Mouse (Mus musculus) adrenal gland, adult 8-10 months (tissue): Measurements from ENCODE around the gene Cxcr3. TPM values are rescaled to one million over a fixed set of nuclear protein-coding genes. Genes with fewer than 3 reads are reported as not detected.

ENCODE experiments used
- DNase-seq: peaks from one replicate; pipeline ENCODE4 v3.0.0; 2022
- total RNA-seq, 4 experiments: library from RNA; stranded (reverse); gene quantifications; 2 replicates each; pipeline ENCODE4 v1.2.4; 2022

Gene Cxcr3
- 1 to 10 TPM in 2 of 4 experiments, under 1 TPM in 2; 0.38 to 1.2 (median 0.89) TPM for total RNA-seq

DNA sequence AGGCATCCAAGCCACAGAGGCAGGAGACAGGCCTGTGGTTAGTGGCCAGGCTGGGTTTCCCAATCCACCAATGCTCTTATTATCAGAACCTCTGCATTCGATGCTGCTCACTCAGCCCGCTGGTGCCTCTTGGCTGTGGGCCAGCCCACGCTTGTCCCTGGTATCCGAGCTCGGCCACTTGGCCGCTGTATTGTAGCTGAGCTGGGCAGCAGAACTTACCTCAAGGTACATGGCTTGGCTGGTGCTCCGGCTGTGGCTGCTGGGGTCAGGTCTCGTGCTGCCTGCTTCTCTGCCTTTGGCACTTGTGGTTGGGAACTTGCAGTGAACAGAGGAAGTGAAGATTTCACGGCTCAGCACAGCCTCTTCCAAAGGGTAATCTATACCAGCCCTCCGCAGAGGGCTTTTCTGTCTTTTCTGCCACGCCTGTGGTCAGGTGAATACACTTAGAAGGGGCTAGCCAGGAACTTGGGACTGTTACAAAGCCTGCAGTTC lies at the start of gene Cxcr3:
TSS of gene Cxcr3 (minus strand) at position 442 of the 492 bp plus-strand sequence.
- peak; percentile 51 for DNase-seq

DNA sequence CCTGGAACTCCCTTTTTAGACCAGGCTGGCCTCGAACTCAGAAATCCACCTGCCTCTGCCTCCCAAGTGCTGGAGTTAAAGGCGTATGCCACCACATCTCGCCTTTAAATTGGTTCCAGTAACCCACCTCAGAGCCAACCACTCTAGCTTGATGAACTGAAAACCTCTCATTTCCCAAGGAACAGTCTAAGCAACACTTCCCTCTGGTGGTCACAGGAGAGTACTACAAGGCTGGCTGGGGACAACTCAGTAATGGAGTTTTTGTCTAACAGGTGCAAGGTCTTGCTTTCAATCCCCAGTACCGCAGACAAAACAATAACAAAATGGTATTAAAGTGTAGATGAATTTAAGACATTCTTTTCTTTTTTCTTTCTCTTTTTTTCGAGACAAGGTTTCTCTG lies 38.0 kb upstream of the Cxcr3 start:
- no peak for DNase-seq

DNA sequence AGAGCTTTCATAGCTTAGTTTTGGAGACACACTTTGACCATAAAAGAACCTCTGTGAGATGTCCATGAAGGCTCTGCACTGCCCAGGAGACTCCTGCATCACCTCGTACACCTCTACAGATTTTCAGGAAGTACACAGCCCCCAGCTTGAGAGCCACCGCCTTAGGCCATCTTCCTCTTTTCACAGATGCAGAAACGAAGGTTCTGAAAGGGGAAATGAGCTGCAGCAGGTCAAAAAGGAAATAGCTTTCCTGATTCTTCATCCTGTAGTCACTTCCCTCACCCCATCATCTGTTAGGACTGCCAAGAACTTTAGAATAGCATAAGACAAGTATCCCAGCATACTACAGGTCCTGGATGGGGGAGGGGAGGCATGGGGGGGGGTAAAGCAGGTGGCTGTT lies 36.2 kb upstream of the Cxcr3 start:
- DNase-seq: no peak

DNA sequence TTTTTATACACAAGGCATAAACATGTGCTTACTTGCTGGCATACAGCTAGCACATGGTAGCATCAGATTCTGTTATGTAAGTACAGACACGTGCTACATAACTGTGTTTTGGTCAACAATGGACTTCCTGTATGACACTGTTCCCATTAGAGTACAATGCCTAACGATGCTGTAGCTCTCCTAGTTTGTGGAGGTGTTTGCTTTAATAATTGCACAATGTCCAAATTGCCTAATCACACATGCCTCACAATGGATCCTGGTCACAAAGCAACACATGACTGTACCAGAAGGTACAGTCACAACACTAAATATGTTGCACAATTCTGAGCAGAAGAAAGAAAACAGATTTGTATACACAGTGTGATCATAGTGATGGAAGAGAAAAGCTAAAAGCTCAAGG lies 35.4 kb upstream of the Cxcr3 start:
- no peak for DNase-seq

DNA sequence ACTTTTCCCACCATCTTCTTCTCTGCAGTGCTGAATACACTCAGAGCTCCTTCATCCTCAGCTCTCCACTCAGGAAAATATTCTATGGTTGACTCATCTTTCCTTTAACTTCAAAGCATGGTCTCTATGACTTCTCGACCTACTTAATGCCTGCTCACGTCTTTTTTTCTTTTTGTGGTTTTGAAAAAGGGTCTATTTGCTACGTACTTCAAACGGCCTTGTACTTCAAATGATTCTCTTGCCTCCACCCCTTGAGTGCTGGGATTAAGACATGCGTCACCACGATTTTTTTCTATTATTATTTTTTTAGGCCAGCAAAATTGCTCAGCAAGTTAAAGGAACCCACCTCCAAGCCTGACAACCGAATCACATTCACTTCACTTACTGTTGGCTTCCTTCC lies 33.2 kb upstream of the Cxcr3 start:
- no peak for DNase-seq

DNA sequence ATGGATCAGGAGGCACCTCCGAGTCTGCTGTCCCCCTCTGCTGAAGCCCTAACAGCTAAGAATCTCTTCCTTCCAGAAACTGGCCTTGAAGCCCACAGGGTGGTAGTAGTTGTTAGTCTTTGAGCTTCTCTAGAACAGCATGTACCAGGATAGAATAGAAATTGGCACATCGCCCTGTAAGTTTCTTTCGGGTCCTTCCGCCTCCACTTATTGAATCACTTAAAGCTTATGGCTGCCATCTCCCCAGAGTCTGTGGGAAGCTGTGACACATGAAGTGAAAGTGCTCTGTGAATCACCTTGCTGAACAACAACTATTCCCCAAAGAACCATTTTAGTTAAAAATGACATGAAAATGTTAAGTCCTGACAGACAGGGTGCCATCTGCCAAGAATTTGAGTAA lies 31.0 kb upstream of the Cxcr3 start:
- no peak for DNase-seq

DNA sequence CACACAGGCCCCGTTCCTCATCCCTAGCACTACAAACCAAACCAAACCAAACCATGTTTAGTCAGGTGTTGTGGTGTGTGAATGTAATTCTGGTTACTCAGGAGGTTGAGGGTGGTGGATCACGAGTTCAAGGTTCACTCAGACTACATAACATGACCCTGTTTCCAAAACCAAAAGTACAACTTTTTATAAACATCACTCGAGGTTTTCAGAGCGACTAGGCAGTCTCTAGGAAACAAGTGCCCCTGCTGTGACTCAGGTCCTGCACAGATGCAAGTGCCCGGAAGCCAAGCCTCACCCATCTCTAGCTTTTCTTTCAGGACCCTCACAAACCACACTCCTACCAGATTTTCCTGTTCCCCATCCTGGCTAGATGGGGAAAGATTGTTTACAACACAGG lies 30.6 kb upstream of the Cxcr3 start:
- DNase-seq: no peak

DNA sequence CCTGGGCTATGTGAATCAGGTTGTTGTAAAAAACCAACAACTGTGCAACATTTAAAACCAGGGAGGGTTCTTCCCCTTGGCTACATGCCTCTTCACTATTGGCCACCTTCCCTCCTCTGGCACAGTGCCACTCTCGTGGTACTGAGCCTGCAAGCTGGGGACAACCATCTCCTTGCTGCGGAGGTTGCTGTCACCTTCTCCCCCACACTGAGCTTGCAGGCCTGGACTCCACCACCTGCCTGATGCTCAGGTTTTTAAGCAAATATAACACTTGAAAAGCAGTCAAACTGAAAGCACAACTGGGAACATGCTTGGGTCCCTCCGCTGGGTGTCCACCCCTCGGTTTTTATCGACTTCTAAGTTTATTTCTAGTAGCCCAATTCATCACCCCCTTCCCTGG lies 20.4 kb upstream of the Cxcr3 start:
- no peak for DNase-seq

DNA sequence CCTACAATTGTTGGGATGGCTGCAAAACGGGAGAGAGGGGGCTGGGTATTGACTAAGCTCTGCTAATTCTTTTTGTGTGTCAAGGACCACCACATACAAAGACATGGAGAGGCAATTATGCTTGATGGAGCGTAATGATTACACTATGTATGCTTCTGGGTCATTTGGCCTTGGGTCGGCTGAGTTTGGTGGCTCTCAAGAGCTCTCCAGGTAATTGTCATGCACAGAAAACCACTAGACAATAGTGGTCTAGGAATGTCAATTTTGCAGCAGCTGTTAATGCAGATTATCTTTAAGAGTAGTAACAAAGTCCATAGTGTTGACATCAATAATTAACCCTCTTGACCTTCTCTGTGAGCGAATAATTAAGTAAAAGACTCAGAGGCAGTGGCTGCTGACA lies 16.1 kb upstream of the Cxcr3 start:
- no peak for DNase-seq

DNA sequence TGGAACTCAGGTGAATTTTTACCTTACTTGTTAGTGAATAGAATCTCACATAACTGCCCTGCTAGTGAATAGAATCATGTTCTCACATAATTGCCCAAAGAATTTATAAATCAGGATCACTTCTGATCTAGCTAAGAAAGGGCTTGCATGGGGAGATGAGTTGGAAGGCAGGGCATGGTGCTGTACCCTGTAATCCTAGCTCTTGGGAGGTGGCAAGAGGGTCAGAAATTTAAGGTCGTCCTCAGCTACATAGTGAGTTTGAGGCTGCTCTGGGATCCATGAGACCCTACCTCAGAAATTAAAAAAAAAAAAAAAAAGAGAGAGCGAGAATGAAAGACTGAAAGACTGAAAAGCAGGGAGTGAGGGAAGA lies 7.0 kb upstream of the Cxcr3 start:
- no peak for DNase-seq

DNA sequence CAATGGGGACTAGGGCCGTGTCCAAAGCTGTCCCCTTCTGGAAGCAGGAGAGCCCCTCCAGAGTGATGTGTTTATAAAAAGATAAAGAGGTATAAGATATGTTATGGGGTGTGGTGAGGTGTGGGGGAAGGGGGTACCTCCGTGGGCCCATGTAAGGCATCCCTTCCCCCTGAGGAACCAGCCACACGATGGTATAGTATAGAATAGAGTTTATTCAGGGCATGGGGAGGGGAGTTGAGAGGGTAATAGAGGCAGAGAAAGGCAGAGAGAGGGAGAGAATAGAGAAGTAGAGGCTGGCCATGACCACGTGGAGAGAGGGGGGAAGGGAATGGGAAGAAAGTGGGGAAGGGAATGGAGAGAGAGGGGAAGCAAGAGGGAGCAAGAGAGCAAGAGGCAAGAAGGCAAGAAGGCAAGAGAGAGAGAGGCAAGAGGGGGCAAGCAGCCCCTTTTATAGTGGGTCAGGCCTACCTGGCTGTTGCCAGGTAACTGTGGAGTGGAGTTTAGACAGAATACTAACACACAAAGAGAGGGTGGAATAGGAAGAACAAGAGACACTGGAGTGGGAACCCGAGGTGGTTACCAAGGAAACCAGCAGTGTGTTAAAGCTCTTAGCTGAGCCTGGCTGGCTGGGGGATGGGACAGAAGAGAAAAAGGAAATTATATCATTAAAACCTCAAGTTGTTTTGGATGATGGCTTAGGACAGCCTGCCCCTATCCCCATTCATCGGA lies 6.4 kb upstream of the Cxcr3 start:
- DNase-seq: no peak

DNA sequence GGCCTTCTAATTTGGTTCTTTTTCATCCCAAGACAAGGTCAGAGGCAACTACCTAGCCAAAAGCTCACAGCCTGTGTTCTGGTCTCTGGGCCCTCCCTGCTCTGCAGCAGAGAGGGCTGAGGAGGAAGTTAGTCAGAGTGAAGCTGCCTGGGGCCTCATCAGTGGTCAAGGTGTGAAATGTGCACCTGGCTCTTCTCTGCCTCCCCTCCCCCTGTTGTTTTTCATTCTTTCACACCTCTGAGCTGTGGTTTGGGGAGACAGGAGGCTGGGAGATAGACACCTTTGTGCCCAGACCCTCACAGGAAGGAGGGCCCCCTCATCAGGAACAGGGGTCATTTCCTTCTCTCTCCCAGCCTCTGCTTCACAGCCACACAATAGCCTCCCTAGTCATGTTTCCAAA lies 3.1 kb upstream of the Cxcr3 start:
- no peak for DNase-seq

DNA sequence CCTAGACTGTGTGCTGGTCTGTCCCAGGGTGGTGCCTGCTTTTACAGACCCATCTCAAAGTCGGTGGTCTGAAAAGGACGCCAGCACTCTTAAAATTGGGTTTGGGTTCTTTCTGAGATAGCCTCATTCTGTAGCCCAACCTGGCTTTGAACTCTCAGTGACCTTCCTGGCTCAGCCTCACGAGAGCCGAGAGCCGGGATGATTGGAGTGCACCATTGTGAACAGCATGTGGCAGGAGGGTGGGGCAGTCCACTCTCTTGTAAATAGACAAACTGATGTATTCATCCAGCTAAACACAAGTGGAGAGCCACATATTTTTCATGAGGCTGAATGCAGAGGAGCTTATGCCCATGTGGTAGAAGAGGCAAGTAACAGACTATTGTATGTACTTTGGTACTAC lies 912 bp upstream of the Cxcr3 start:
- DNase-seq: no peak

DNA sequence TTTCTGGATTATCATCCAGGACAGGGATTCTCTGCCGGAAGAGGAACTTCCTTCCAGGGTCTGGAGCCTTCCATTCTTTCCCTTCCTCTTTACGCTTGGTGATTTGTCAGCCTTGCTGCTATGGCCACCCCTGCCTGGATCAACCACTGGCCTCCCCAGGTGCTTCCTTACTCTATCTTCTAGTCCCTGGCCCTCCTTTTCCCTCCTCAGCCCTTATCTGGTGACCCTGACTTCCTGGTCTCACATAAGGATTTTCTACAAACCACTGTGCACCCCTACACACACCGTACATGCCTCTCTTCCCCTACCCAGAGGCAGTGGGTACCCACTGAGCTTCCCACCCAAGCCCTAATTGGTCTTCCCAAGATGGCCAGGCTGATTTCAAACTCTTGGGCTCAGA lies 781 bp downstream of the Cxcr3 start:
- no peak for DNase-seq

DNA sequence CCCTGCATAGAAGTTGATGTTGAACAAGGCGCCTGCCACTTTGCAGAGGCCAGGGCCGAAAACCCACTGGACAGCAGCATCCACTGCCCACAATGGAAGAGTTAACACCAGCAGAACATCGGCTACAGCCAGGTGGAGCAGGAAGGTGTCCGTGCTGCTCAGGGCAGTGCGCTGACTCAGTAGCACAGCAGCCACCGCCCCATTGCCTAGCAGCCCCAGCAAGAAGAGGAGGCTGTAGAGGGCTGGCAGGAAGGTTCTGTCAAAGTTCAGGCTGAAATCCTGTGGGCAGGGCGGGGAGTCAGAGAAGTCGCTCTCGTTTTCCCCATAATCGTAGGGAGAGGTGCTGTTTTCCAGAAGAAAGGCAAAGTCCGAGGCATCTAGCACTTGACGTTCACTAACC lies 1.4 kb downstream of the Cxcr3 start:
- DNase-seq: no peak

DNA sequence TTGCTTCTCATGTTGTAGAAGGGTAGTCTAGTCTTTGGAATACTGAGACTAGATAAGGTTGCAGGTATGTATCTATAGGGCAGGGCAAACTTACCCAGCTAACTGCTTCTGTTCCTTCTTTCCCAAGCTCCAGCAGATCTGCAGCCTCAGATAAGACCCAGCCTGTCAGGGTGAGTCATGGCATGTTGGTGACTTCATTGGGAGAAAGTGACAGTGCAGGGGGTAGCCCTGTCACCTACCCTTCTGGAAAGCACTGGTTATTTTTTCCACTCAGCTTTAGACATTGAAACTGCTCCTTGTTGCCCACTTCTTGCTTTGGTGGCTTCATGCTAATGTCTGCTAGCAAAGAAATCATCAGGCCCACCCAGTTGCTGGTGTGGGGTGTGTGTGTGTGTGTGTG lies 4.1 kb downstream of the Cxcr3 start:
- no peak for DNase-seq

DNA sequence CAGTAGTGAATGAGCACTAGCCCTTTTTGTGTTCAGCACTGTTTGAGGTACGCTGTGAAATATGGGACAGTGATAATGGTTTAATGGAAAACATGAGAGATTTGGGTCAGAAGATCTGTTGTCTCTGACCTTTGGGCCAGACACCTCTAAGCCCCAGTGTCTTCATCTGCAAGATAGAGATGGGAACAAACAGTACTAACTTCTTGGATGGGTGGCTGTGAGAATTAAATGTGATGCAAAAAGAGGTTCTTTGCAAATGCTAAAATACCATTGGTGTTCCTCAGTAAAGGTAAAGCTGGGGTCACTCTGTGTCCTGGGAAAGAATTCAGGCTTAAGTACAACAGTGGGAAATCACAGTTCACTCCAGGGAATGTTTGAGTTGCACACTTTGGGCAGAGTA lies 13.7 kb downstream of the Cxcr3 start:
- DNase-seq: no peak

DNA sequence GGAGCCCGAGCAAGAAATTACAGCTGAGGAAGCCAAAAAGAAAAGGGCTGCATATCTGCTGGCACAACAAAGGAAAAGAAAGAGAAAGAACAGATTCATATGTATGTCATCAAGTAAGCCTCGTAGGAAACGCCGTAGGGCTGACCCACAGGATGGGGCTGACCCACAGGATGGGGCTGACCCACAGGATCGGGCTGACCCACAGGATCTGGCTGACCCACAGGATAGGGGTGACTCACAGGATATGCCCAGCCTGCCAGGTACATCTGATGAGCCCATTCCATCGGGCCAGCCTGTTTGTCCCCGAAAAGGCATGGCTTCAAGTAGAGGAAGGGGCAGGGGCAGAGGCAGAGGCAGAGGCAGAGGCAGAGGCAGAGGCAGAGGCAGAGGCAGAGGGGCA lies 29.0 kb downstream of the Cxcr3 start:
- DNase-seq: no peak

DNA sequence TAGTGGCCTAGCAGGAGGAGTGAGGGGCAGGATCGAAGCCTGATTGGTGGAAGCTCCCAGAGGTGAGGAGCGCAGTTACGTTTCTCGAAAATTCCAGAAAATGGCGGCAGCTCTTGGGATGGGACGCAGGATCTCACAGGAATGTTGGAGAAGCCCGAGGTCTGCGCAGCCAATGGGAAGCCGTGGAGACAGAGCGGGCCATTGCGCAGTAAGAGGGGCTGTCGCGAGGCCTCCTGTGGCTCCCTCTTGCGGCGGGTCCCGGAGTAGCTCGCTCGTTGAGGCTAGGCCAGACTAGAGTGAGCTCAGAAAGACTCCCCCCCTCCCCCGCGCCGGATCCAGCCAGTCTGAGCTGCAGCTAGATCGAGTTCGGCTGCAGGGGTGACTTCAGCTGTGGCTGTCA lies 35.8 kb downstream of the Cxcr3 start:
- DNase-seq: no peak

DNA sequence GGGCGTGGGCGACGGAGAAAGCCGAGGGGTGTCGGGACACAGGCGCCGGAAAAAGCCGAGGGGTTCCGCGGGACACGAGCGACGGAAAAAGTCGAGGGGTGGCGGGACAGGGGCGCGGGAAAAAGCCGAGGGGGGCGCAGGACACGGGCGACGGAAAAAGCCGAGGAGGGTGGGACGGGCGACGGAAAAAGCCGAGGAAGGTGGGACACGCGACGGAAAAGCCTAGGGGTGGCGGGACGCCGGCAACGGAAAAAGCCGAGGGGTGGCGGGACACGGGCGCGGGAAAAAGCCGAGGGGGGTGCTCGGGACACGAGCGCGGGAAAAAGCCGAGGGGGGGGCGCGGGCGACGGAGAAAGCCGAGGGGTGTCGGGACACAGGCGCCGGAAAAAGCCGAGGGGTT lies 36.5 kb downstream of the Cxcr3 start:
- DNase-seq: no peak

DNA sequence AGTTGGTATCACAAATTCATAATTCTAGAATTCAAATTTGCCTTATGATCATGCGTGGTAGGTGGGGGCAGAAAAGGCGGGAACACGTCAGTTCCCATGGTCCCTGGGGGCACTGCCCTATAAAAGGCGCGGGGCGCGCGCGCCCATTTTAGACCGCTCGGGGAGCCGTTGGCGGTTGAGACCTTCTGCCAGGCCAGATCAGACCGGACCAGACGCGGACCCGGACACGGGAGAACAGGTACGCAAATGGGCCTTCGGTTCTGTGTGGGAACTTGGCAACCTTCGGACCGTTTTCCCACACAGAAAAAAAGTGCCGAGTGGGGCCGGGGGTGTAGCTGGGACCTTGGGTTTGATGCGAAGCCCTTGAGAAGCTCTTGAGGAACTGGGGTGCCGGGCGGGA lies 38.4 kb downstream of the Cxcr3 start:
- no peak for DNase-seq
